Mouse (Mus musculus) heart, postnatal 4 days (tissue): Measurements from ENCODE around the gene Vmn2r89. TPM values are rescaled to one million over a fixed set of nuclear protein-coding genes. Genes with fewer than 3 reads are reported as not detected.

Experiments used
- total RNA-seq, 2 experiments: library from RNA; stranded (reverse); gene quantifications; 2 replicates each; pipeline ENCODE4 v1.2.3; 2021

Gene Vmn2r89
- total RNA-seq, 2 experiments from 2014 or later, result not detected

Other genes starting within 250 kb of the Vmn2r89 start
- gene Ear14, start 248.5 kb upstream of the Vmn2r89 start, total RNA-seq, result not detected
- not detected for gene Rnase2a, start 195.7 kb upstream of the Vmn2r89 start, total RNA-seq
- not detected for gene Gm7247, start 90.1 kb upstream of the Vmn2r89 start, total RNA-seq
- not detected for gene Vmn2r88, start 41.0 kb upstream of the Vmn2r89 start, total RNA-seq
- gene Gm5622, start 100.9 kb downstream of the Vmn2r89 start, total RNA-seq, result not detected
- gene Gm17175, start 122.2 kb downstream of the Vmn2r89 start, total RNA-seq, result not detected
- not detected for gene Gm17174, start 140.3 kb downstream of the Vmn2r89 start, total RNA-seq
- not detected for gene Gm17078, start 159.5 kb downstream of the Vmn2r89 start, total RNA-seq
- gene Gm4181, start 183.8 kb downstream of the Vmn2r89 start, total RNA-seq, result not detected
- gene Gm17079, start 243.6 kb downstream of the Vmn2r89 start, total RNA-seq, result not detected